Comparison of ENCODE assay signal across 1 mouse cellular context in the genomic region with DNA sequence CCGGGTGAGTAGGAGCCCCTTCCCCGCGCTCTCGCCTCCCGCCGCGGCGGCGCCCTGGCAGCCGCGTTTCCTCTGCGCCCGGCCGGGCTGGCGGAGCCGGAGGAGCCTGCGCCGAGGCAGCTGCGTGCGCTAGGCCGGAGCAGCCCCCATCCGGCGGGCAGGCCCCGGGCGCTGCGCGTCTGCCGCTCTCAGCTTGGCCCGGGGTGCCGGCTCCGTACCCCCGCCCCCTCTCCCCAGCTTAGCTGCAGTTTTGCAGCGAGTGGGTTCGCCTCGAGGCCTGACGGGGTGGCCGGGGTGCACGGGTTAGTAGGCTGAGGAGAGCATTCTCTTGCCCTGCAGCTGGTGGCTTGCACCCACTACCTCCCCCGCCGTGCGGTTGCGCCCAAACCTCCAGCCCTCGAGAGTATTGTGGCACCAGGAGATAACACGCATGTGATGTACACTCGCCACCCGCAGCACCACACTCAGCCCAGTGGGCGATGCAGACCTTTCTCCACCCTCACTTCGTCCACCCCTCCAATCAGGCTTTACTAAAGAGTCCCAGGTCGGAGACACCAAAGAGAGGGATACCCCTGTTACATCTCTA.
TF ChIP-seq lines count a peak whose summit lies in the region.

No protein-coding gene starts in this region.

TF ChIP-seq in CH12.LX, 34 proteins besides CTCF, POLR2A, EP300 and RAD21:
- TF ChIP-seq NRF1 (IDR thresholded peaks at IDR 0.05; ENCODE audit: low read depth, low read length) (peak; percentile 48; the same call in 1 of the 2 replicates), USF2 (conservative IDR thresholded peaks at IDR 0.05; ENCODE audit: low read depth, low read length) (no peak), GABPA (IDR thresholded peaks at IDR 0.05; ENCODE audit: insufficient replicate concordance, low read depth, low read length) (no peak), TCF12 (IDR thresholded peaks at IDR 0.05; ENCODE audit: low read depth, low read length) (0 out of 2 replicates have a peak, but pooled peaks have one; percentile 9), USF1 (IDR thresholded peaks at IDR 0.05; ENCODE audit: low read depth, low read length) (no peak), ETS1 (conservative IDR thresholded peaks at IDR 0.05; ENCODE audit: low read depth, low read length) (no peak), MEF2A (IDR thresholded peaks at IDR 0.05; ENCODE audit: borderline replicate concordance, low read depth, low read length) (peak; percentile 15; the same call in 1 of the 2 replicates), POLR2AphosphoS2 (IDR thresholded peaks at IDR 0.05; ENCODE audit: low read depth, low read length) (no peak), NELFE (IDR thresholded peaks at IDR 0.05; ENCODE audit: low read depth, low read length) (no peak), SIN3A (IDR thresholded peaks at IDR 0.05; ENCODE audit: low read length) (peak; percentile 51; the same call in 1 of the 2 replicates), MYC (IDR thresholded peaks at IDR 0.05; ENCODE audit: low read depth, low read length) (0 out of 2 replicates have a peak, but pooled peaks have one; percentile 18), BHLHE40 (IDR thresholded peaks at IDR 0.05; ENCODE audit: low read depth, low read length) (0 out of 2 replicates have a peak, but pooled peaks have one; percentile 16), UBTF (IDR thresholded peaks at IDR 0.05; ENCODE audit: low read depth, low read length) (peak; percentile 58), PAX5 (IDR thresholded peaks at IDR 0.05; ENCODE audit: low read length) (no peak), MAX (IDR thresholded peaks at IDR 0.05; ENCODE audit: low read length) (peak; percentile 39; the same call in 1 of the 2 replicates)
